Mouse (Mus musculus): ENCODE results near the gene Sox18.

GRCm38 (mm10) chr2:181663298-181663630, 8.2 kb downstream of the Sox18 start:
- TF ChIP-seq CTCF (IDR thresholded peaks at IDR 0.05) (no peak), POLR2A (IDR thresholded peaks at IDR 0.05; ENCODE audit: insufficient read depth, low read depth, low read length) (0 out of 2 replicates have a peak, but pooled peaks have one; percentile 8)
